In the genomic region with DNA sequence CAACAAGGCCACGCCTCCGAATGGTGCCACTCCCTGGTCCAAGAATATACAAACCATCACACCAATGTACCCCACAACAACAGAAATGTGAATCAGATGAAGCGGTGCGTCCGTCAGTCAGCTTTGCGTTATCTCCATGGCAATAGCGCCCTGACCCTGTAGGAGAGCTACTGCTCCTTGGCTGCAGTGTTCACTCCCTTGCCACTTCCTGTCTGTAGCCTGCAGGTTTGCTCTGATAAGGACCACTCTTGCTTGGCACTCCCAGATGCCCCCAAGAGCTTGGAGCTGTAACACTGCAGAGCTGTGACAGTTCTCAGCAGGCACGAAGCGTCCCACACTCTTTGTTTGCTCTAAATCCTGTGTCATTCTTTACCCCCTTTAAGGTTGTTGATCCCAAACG, we compare ENCODE assay signal across 31 mouse cellular contexts. TPM values are rescaled to one million over a fixed set of nuclear protein-coding genes. Genes with fewer than 3 reads are reported as not detected.
DNase-seq lines count a peak whose midpoint lies in the region; ATAC-seq and TF ChIP-seq lines count a peak whose summit lies in the region.
"Had no signal": no experiment of that assay in that cellular context is flagged by ENCODE, and none has a peak within 500 bp of the region (broad histone marks: within the 10 kb centered on the region; RNA-seq: fewer than 3 reads in every experiment).

No protein-coding gene starts in this region.

- no peak overlapping the region for H3K9ac ChIP-seq in lung, postnatal 0 days (replicated peaks; ENCODE audit: low read depth)
- H3K9ac ChIP-seq in liver, embryonic 15.5 days, result no peak overlapping the region
- H3K9ac ChIP-seq in stomach, postnatal 0 days (ENCODE audit: low read length), result no peak overlapping the region
- H3K9ac ChIP-seq: embryonic facial prominence, embryonic 12.5 days; forebrain, embryonic 12.5 days; neural tube, embryonic 15.5 days had no signal

- no peak overlapping the region for H3K4me2 ChIP-seq in lung, postnatal 0 days (replicated peaks; ENCODE audit: low read depth, low read length)
- H3K4me2 ChIP-seq in liver, embryonic 15.5 days, result no peak overlapping the region
- no peak overlapping the region for H3K4me2 ChIP-seq in stomach, postnatal 0 days (replicated peaks; ENCODE audit: low read depth)
- H3K4me2 ChIP-seq: embryonic facial prominence, embryonic 12.5 days; forebrain, embryonic 12.5 days; neural tube, embryonic 15.5 days had no signal

- TF ChIP-seq CTCF in lung, postnatal 0 days (IDR thresholded peaks at IDR 0.05), result no peak
- TF ChIP-seq CTCF in stomach, postnatal 0 days (IDR thresholded peaks at IDR 0.05; ENCODE audit: low read depth), result no peak

- no peaks in the 10 kb centered on the region for H3K27me3 ChIP-seq in lung, postnatal 0 days (replicated peaks; ENCODE audit: insufficient read depth, low read length)
- no peaks in the 10 kb centered on the region for H3K27me3 ChIP-seq in liver, embryonic 15.5 days
- no peaks in the 10 kb centered on the region for H3K27me3 ChIP-seq in stomach, postnatal 0 days (ENCODE audit: control insufficient read depth, insufficient read depth, low read length)
- H3K27me3 ChIP-seq in forebrain, embryonic 10.5 days (ENCODE audit: poor library complexity, severe bottlenecking), result no peaks in the 10 kb centered on the region
- H3K27me3 ChIP-seq: embryonic facial prominence, embryonic 12.5 days; forebrain, embryonic 12.5 days; neural tube, embryonic 15.5 days; Patski had no signal

- DNase-seq in lung, postnatal 0 days (ENCODE audit: low spot score), result no peak
- DNase-seq in lung, postnatal 10 days, result no peak
- DNase-seq in stomach, postnatal 0 days (ENCODE audit: low spot score), result no peak
- DNase-seq in forebrain, embryonic 10.5 days (ENCODE audit: extremely low spot score, low spot score), result no peak
- DNase-seq in heart, postnatal 25 days (ENCODE audit: low spot score), result no peak
- no peak for DNase-seq in left cerebral cortex, postnatal 10 days (ENCODE audit: extremely low spot score in 1 of 2, low spot score in 2 of 2)
- DNase-seq: adrenal gland, adult 2 months; cerebellum, adult 18-20 months; cerebellum, postnatal 14 days; gastrocnemius, postnatal 36 days; lung, adult 18-20 months; right cerebral cortex, postnatal 14 days; thymus, postnatal 14 days had no signal

- H3K4me1 ChIP-seq in lung, postnatal 0 days (ENCODE audit: insufficient read depth, low read depth, low read length), result no peaks in the 10 kb centered on the region
- H3K4me1 ChIP-seq in liver, embryonic 15.5 days (replicated peaks), result peaks cover 7% of the 10 kb centered on the region
- H3K4me1 ChIP-seq in stomach, postnatal 0 days (replicated peaks; ENCODE audit: control insufficient read depth, insufficient read depth), result no peaks in the 10 kb centered on the region
- peaks cover 4% of the 10 kb centered on the region for H3K4me1 ChIP-seq in forebrain, embryonic 10.5 days
- H3K4me1 ChIP-seq: embryonic facial prominence, embryonic 12.5 days; forebrain, embryonic 12.5 days; midbrain, embryonic 10.5 days; neural tube, embryonic 15.5 days had no signal

- 66% methylated on average over 10 of the region's 10 CpGs for WGBS in lung, postnatal 0 days
- 12% methylated on average over 10 of the region's 10 CpGs for WGBS in liver, embryonic 15.5 days (ENCODE audit: insufficient replicate concordance)
- WGBS in stomach, postnatal 0 days, result 71% methylated on average over 10 of the region's 10 CpGs
- 83% methylated on average over 10 of the region's 10 CpGs for WGBS in forebrain, embryonic 10.5 days

- no peaks in the 10 kb centered on the region for H3K9me3 ChIP-seq in lung, postnatal 0 days (ENCODE audit: low read length)
- H3K9me3 ChIP-seq in liver, embryonic 15.5 days (replicated peaks), result no peaks in the 10 kb centered on the region
- H3K9me3 ChIP-seq in stomach, postnatal 0 days (ENCODE audit: control insufficient read depth, low read length), result no peaks in the 10 kb centered on the region
- no peaks in the 10 kb centered on the region for H3K9me3 ChIP-seq in forebrain, embryonic 10.5 days
- H3K9me3 ChIP-seq: embryonic facial prominence, embryonic 12.5 days; forebrain, embryonic 12.5 days; midbrain, embryonic 10.5 days; neural tube, embryonic 15.5 days had no signal

- no peak for TF ChIP-seq EP300 in lung, postnatal 0 days (IDR thresholded peaks at IDR 0.05)
- TF ChIP-seq EP300 in stomach, postnatal 0 days (optimal IDR thresholded peaks at IDR 0.05), result no peak

- H3K4me3 ChIP-seq in lung, postnatal 0 days (ENCODE audit: low read depth, low read length), result no peak overlapping the region
- no peak overlapping the region for H3K4me3 ChIP-seq in liver, embryonic 15.5 days (replicated peaks)
- H3K4me3 ChIP-seq in stomach, postnatal 0 days (ENCODE audit: low read depth, low read length), result no peak overlapping the region
- no peak overlapping the region for H3K4me3 ChIP-seq in forebrain, embryonic 10.5 days
- H3K4me3 ChIP-seq: embryonic facial prominence, embryonic 12.5 days; forebrain, embryonic 12.5 days; midbrain, embryonic 10.5 days; neural tube, embryonic 15.5 days had no signal

- ATAC-seq in lung, postnatal 0 days, result peak; percentile 26; the same call in 1 of the 2 replicates
- ATAC-seq in hematopoietic stem cell, adult 5-6 weeks (replicated peaks in 1 of 2; ENCODE audit: insufficient read depth in 1 of 2, low FRiP score in 2 of 2, low TSS enrichment in 1 of 2, low read depth in 1 of 2, poor library complexity in 2 of 2, severe bottlenecking in 2 of 2), result peak; percentile 95 to 97
- ATAC-seq in liver, embryonic 15.5 days (ENCODE audit: insufficient read depth), result peak; percentile 60
- ATAC-seq in stomach, postnatal 0 days (ENCODE audit: low FRiP score, low TSS enrichment), result 0 out of 2 replicates have a peak, but pooled peaks have one; percentile 32
- ATAC-seq: hindbrain, postnatal 0 days; intestine, embryonic 16.5 days; midbrain, embryonic 16.5 days; Patski had no signal

- no peak overlapping the region for H3K27ac ChIP-seq in lung, postnatal 0 days (ENCODE audit: low read length)
- H3K27ac ChIP-seq in liver, embryonic 15.5 days (replicated peaks), result no peak overlapping the region
- H3K27ac ChIP-seq in stomach, postnatal 0 days (replicated peaks), result no peak overlapping the region
- H3K27ac ChIP-seq in forebrain, embryonic 10.5 days, result no peak overlapping the region
- H3K27ac ChIP-seq: embryonic facial prominence, embryonic 12.5 days; forebrain, embryonic 12.5 days; hindbrain, postnatal 0 days; midbrain, embryonic 10.5 days; neural tube, embryonic 15.5 days had no signal

- intact Hi-C loops in heart, postnatal 25 days (cut with DNase I), result no loop called here
- intact Hi-C loops in left cerebral cortex, postnatal 10 days (cut with DNase I), result no loop called here

- no peaks in the 10 kb centered on the region for H3K36me3 ChIP-seq in lung, postnatal 0 days (ENCODE audit: insufficient read depth, low read length)
- H3K36me3 ChIP-seq in liver, embryonic 15.5 days (replicated peaks), result no peaks in the 10 kb centered on the region
- H3K36me3 ChIP-seq in stomach, postnatal 0 days (ENCODE audit: control insufficient read depth, insufficient read depth, low read length), result no peaks in the 10 kb centered on the region
- H3K36me3 ChIP-seq in forebrain, embryonic 10.5 days (replicated peaks), result no peaks in the 10 kb centered on the region
- H3K36me3 ChIP-seq: embryonic facial prominence, embryonic 12.5 days; forebrain, embryonic 12.5 days; midbrain, embryonic 10.5 days; neural tube, embryonic 15.5 days had no signal

RNA-seq across cellular contexts. Expression of a gene that starts 16.7 kb away (rescaled TPM):
- polyA plus RNA-seq in lung, postnatal 0 days (2015; fragmentation: Nextera tagmentation; extraction: Ambion mirVana), result not detected in 2 replicates
- total RNA-seq in hematopoietic stem cell, adult 5-6 weeks (2017), result not detected in 2 replicates
- not detected in 2 replicates for polyA plus RNA-seq in liver, embryonic 15.5 days (2015; fragmentation: Nextera tagmentation; extraction: Ambion mirVana)
- not detected in 2 replicates for polyA plus RNA-seq in stomach, postnatal 0 days (2015; fragmentation: Nextera tagmentation; extraction: Ambion mirVana)
- 0.05 TPM in 1 of 2 replicates, not detected in the other for polyA plus RNA-seq in forebrain, embryonic 10.5 days (2016; fragmentation: Nextera tagmentation; extraction: Ambion mirVana)
- total RNA-seq in heart, postnatal 25 days (2021), result not detected
- total RNA-seq in left cerebral cortex, postnatal 10 days (2021), result not detected
- total RNA-seq: adrenal gland, adult 2 months; adrenal gland, postnatal 4 days; gastrocnemius, adult 18-20 months; gastrocnemius, postnatal 36 days; heart, adult 8-10 months; hindbrain, postnatal 0 days had no signal
- polyA plus RNA-seq: adrenal gland, adult 2 months; embryonic facial prominence, embryonic 12.5 days; forebrain, embryonic 12.5 days; heart, embryonic 14.5 days; hindbrain, embryonic 11.5 days; hindbrain, postnatal 0 days; intestine, embryonic 16.5 days; kidney, embryonic 16.5 days; large intestine, adult 2 months; limb, embryonic 11.5 days; midbrain, embryonic 10.5 days; midbrain, embryonic 16.5 days; neural tube, embryonic 15.5 days; Patski had no signal

Comparison
In these comparisons a context has a peak if more than half of its experiments do, and no peak if none do; other contexts are left out.
1. ATAC-seq: peak in every context shown above with its lines; median percentile 96 in hematopoietic stem cell, adult 5-6 weeks; 60 in liver, embryonic 15.5 days; 32 in stomach, postnatal 0 days; 26 in lung, postnatal 0 days.